Mouse (Mus musculus): Measurements from ENCODE around the gene Alas2. TPM values are rescaled to one million over a fixed set of nuclear protein-coding genes. Genes with fewer than 3 reads are reported as not detected.

Alas2 gene
- 3.3 TPM for polyA plus RNA-seq (2017; shearing (Covaris generic))

GRCm38 (mm10) chrX:150547239-150547638 is at the start of gene Alas2:
Gene Alas2, plus strand, starts transcription at chrX:150547375.

GRCm38 (mm10) chrX:150588023-150588764 is 41.0 kb downstream of the Alas2 start, which contains the start of gene Pfkfb1:
Gene Pfkfb1, plus strand, starts transcription at chrX:150588229.

DNA sequence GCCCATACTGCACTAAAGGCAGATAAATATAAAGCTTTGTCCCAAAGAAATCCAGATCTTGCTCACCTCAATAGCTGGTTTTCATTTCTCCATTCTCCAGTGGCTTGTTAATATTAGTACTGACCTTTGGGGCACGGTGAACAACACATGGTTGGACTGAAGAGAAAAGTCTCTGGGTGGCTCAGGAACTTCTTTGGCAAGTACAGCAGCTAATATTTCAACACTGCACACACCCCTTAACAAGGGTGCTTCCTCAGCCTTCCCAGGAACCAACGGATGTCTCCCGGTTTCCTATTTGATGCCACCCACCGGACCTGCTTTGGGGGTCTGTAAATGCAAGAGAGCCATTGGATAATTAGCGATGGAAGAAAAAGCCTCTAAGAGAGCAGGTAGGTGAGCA is 42.5 kb downstream of the Alas2 start, which contains the start of gene Apex2:
TSS of gene Apex2 (minus strand) at position 173 of the 400 bp plus-strand sequence.

Other genes with a start within 250 kb of the Alas2 start
- 10.5 TPM for gene Tmem29, start 88.2 kb upstream of the Alas2 start, polyA plus RNA-seq (2017; shearing (Covaris generic))
- gene Pfkfb1, start 40.9 kb downstream of the Alas2 start, polyA plus RNA-seq (2017; shearing (Covaris generic)) = 5.9 TPM
- 16.3 TPM for gene Apex2, start 42.5 kb downstream of the Alas2 start, polyA plus RNA-seq (2017; shearing (Covaris generic))
- 0.19 TPM for gene Tro, start 110.2 kb downstream of the Alas2 start, polyA plus RNA-seq (2017; shearing (Covaris generic))

All from CD4-positive, CD25-positive, alpha-beta regulatory T cell (primary cell).